Mouse (Mus musculus) embryo, embryonic 10 days (tissue): ENCODE results near the gene Mmel1.

Experiments used
- DNase-seq: peaks from one replicate; pipeline ENCODE4 v3.0.0-alpha.2; 2015; ENCODE audit warnings: low spot score

Mmel1 gene

GRCm38 (mm10) chr4:154941831-154942230 lies 72.4 kb downstream of the Mmel1 start:
- DNase-seq, result no peak

DNA sequence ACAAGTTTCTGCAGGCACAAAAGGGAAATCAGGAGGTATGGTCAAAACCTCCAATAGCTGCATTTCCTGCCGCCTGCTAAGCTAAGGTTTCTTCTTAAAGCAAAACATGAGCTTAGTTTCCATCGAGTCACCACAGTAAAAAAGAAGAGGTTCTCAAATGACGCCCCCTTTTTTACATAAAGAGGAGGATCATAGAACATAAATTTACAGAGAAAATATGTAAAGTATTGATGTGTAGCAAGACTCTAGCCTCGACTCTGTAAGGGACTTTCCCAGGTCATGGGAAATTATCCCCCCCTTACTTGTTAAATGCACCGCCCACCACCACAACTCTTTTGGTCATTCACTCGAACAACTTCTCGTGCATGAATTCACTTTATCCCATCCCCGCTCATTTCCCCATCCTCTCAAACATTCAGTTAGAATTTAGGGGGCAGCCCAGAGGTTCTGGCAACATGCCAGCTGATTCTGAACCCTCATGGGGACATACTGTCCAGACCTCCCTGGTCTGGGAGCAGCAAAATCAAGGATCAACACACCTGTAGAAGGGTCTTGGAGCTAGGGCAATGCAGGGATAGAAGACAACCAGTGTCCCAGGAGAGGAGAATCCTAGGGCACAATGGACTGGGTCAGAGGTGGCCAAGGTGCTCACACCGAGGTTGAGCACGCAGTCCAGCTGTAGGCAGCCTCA lies 73.4 kb downstream of the Mmel1 start:
- no peak for DNase-seq

DNA sequence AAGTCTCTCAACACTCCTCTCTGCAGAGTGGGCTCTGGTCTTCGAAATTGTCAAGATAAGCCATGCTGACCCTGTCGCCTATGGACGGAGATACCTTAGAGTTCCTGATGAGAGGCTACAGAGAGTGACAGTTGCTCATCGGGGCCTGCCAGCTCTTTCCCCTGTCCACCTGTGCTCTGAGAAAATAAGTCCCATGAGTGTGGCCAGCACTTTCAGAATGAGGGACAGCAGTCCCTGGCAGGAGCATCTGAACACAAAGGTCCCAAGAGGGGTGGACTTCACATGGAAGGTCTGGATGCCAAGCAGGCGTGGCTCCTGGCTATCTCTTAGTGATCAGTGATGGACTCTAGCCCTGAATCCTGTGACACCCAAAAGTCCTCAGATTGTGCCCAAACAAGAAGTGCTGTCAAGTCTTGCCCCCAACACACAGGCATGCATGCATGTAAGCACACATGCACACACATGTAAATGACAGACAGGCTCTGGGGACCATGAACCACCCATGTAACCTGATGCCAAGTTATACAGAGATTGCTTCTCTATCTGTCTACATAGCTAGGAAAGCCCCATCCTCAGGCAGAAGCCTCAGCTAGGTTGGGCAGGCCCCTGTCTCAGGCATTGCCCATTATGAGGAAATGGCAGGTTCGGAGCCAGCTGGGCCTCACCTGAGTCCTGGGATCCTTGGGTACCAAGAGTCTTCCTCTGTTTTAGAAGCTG lies 74.1 kb downstream of the Mmel1 start:
- no peak for DNase-seq

DNA sequence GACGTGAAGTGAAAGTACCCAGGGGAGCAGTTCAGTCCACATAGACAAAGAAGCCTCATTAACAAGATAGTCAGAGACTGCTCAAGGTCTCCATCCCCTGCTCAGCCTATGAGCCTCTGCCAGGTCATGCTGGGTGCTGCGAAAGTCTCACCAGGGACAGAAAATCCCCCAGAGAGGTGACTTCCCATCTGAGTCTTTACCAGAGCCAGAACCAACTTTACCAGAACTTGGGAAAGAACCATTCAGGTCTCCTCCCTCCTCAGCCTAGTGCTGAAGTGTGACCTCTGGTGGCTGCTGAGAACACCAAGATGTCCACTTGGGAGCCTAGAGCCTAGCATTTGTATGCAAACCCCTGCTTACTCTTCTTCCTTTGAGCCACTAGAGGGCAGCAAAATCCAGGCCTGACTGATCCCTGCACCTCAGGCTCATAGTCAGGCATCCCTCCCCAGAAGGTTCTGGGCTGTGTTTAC lies 74.8 kb downstream of the Mmel1 start:
- peak; percentile 94 for DNase-seq
